Mouse (Mus musculus) kidney, adult 2 months (tissue): Measurements from ENCODE around the gene Katnb1. TPM values are rescaled to one million over a fixed set of nuclear protein-coding genes. Genes with fewer than 3 reads are reported as not detected.
A peak's percentile ranks its signal among the peaks of the same experiment; 100 is the strongest.

Source experiments
- DNase-seq: peaks from one replicate; pipeline ENCODE4 v3.0.0; 2021
- H3K27ac ChIP-seq: fragments of 200-500 bp; 2 replicates; pipeline ENCODE4 v1.5.1; 2012; ENCODE audit warnings: low read depth, low read length, control low read depth, inconsistent platforms; ENCODE audit not compliant: insufficient read depth
- H3K27me3 ChIP-seq: fragments of 200-500 bp; replicated peaks from 2 replicates; pipeline ENCODE4 v1.6.1; 2012; ENCODE audit warnings: mild to moderate bottlenecking, moderate library complexity, low read length, inconsistent platforms; ENCODE audit not compliant: control insufficient read depth, insufficient read depth
- H3K36me3 ChIP-seq: fragments of 200-500 bp; 2 replicates; pipeline ENCODE4 v1.6.1; 2012; ENCODE audit warnings: mild to moderate bottlenecking, moderate library complexity, low read length, inconsistent platforms; ENCODE audit not compliant: control insufficient read depth, insufficient read depth
- H3K4me1 ChIP-seq: fragments of 200-500 bp; 2 replicates; pipeline ENCODE4 v1.6.1; 2011; ENCODE audit warnings: low read length; ENCODE audit not compliant: control insufficient read depth, insufficient read depth
- H3K4me3 ChIP-seq: fragments of 200-500 bp; 2 replicates; pipeline ENCODE4 v1.5.1; 2011; ENCODE audit warnings: mild to moderate bottlenecking, low read depth, low read length, control low read depth; ENCODE audit not compliant: insufficient read depth
- CTCF ChIP-seq: fragments of 200-500 bp; conservative IDR thresholded peaks from 2 replicates; pipeline ENCODE4 v1.5.1; 2011; ENCODE audit warnings: low read depth, mild to moderate bottlenecking, control low read depth, low read length, moderate library complexity, mixed read lengths; ENCODE audit not compliant: insufficient read depth, insufficient read length
- POLR2A ChIP-seq: fragments of 200-500 bp; IDR thresholded peaks from one replicate; pipeline ENCODE4 v1.6.1; 2011; ENCODE audit warnings: low read depth, low read length, control low read depth
- WGBS: fragments of 180-500 bp; shearing (Covaris S2); methylation state at CpG from one replicate; pipeline ENCODE4 v1.1.7; 2018; 5-methylcytosine and 5-hydroxymethylcytosine counted together
- polyA plus RNA-seq: library from polyadenylated mRNA; depleted of rRNA; stranded (reverse); fragments of >200 nt; gene quantifications from 2 replicates; pipeline ENCODE4 v1.2.3, GENCODE M21; 2012

Gene Katnb1
- polyA plus RNA-seq, 1 experiment, result 22.2 TPM

GRCm38 (mm10) chr8:95113108-95113507 lies 32.1 kb downstream of the Katnb1 start:
- no peak overlapping the region for H3K27ac ChIP-seq
- 0 out of 2 replicates have a peak, but pooled peaks cover 4% of the 10 kb centered on the region for H3K4me1 ChIP-seq
- no peak overlapping the region for H3K4me3 ChIP-seq
- 76% methylated on average over 4 of the region's 4 CpGs for WGBS
- no peaks in the 10 kb centered on the region for H3K27me3 ChIP-seq
- DNase-seq, result no peak
- peaks cover 3% of the 10 kb centered on the region; the same call in 1 of the 2 replicates for H3K36me3 ChIP-seq
- TF ChIP-seq POLR2A, result no peak
- no peak for TF ChIP-seq CTCF

- no peak overlapping the region for H3K4me3 ChIP-seq
- 0 out of 2 replicates have a peak, but pooled peaks cover 4% of the 10 kb centered on the region for H3K4me1 ChIP-seq
- H3K36me3 ChIP-seq, result peaks cover 2% of the 10 kb centered on the region; the same call in 1 of the 2 replicates
- 76% methylated on average over 3 of the region's 3 CpGs for WGBS
- no peak overlapping the region for H3K27ac ChIP-seq
- peak; percentile 70 for TF ChIP-seq CTCF
- no peak for TF ChIP-seq POLR2A
- DNase-seq, result peak; percentile 44
- H3K27me3 ChIP-seq, result no peaks in the 10 kb centered on the region
Observed at GRCm38 (mm10) chr8:95113750-95114149, 32.8 kb downstream of the Katnb1 start.

GRCm38 (mm10) chr8:95123455-95123854 lies 42.5 kb downstream of the Katnb1 start:
- TF ChIP-seq CTCF (peak; percentile 50), POLR2A (no peak)
- Histone ChIP-seq H3K36me3 (no peaks in the 10 kb centered on the region; the same call in 1 of the 2 replicates), H3K4me3 (no peak overlapping the region), H3K4me1 (peaks cover 8% of the 10 kb centered on the region), H3K27ac (no peak overlapping the region), H3K27me3 (no peaks in the 10 kb centered on the region)
- 94% methylated on average over 5 of the region's 5 CpGs for WGBS
- peak; percentile 41 for DNase-seq

GRCm38 (mm10) chr8:95126497-95126896 lies 45.5 kb downstream of the Katnb1 start:
- Histone ChIP-seq H3K27ac (no peak overlapping the region), H3K36me3 (no peaks in the 10 kb centered on the region; the same call in 1 of the 2 replicates), H3K4me3 (no peak overlapping the region), H3K4me1 (peaks cover 17% of the 10 kb centered on the region), H3K27me3 (no peaks in the 10 kb centered on the region)
- TF ChIP-seq CTCF (no peak), POLR2A (no peak)
- DNase-seq, result no peak
- 91% methylated on average over 11 of the region's 11 CpGs for WGBS

GRCm38 (mm10) chr8:95127658-95128057 lies 46.7 kb downstream of the Katnb1 start:
- H3K4me1 ChIP-seq, result peaks cover 27% of the 10 kb centered on the region
- H3K4me3 ChIP-seq, result no peak overlapping the region
- H3K27ac ChIP-seq, result 0 out of 2 replicates have a peak overlapping the region, but pooled peaks have one; percentile 0
- DNase-seq, result peak; percentile 41
- WGBS, result 36% methylated on average over 9 of the region's 9 CpGs
- H3K27me3 ChIP-seq, result no peaks in the 10 kb centered on the region
- no peaks in the 10 kb centered on the region; the same call in 1 of the 2 replicates for H3K36me3 ChIP-seq
- TF ChIP-seq CTCF (no peak), POLR2A (no peak)

GRCm38 (mm10) chr8:95128750-95129260 lies 47.8 kb downstream of the Katnb1 start:
- Histone ChIP-seq H3K27me3 (no peaks in the 10 kb centered on the region), H3K4me1 (peaks cover 30% of the 10 kb centered on the region), H3K27ac (no peak overlapping the region), H3K4me3 (no peak overlapping the region), H3K36me3 (no peaks in the 10 kb centered on the region; the same call in 1 of the 2 replicates)
- DNase-seq, result peak; percentile 64
- TF ChIP-seq POLR2A (no peak), CTCF (no peak)
- 68% methylated on average over 11 of the region's 11 CpGs for WGBS

GRCm38 (mm10) chr8:95130966-95131537 lies 50.1 kb downstream of the Katnb1 start:
- TF ChIP-seq CTCF (0 out of 2 replicates have a peak, but pooled peaks have one; percentile 8), POLR2A (no peak)
- Histone ChIP-seq H3K27me3 (no peaks in the 10 kb centered on the region), H3K4me3 (no peak overlapping the region), H3K4me1 (peaks cover 30% of the 10 kb centered on the region), H3K27ac (peak overlapping the region; percentile 53), H3K36me3 (no peaks in the 10 kb centered on the region)
- DNase-seq, result peak; percentile 94
- 24% methylated on average over 15 of the region's 15 CpGs for WGBS
